Mouse (Mus musculus) liver, adult 2 months (tissue): ENCODE results near the gene Btg2. TPM values are rescaled to one million over a fixed set of nuclear protein-coding genes. Genes with fewer than 3 reads are reported as not detected.

Experiments
- DNase-seq: peaks from one replicate; pipeline ENCODE4 v3.0.0-alpha.2; 2011; ENCODE audit warnings: low read depth, low spot score; ENCODE audit errors: extremely low read depth
- H3K27ac ChIP-seq: fragments of 200-500 bp; replicated peaks from 2 replicates; pipeline ENCODE4 v1.5.1; 2012; ENCODE audit warnings: low read depth, mild to moderate bottlenecking, control low read depth, inconsistent platforms, low read length; ENCODE audit not compliant: insufficient read depth
- H3K27me3 ChIP-seq: fragments of 200-500 bp; 2 replicates; pipeline ENCODE4 v1.6.1; 2012; ENCODE audit warnings: mild to moderate bottlenecking, moderate library complexity, low read length, inconsistent platforms; ENCODE audit not compliant: control insufficient read depth, insufficient read depth
- H3K36me3 ChIP-seq: fragments of 200-500 bp; 2 replicates; pipeline ENCODE4 v1.6.1; 2012; ENCODE audit warnings: low read length, inconsistent platforms; ENCODE audit not compliant: control insufficient read depth, insufficient read depth
- H3K4me1 ChIP-seq: fragments of 200-500 bp; 2 replicates; pipeline ENCODE4 v1.6.1; 2011; ENCODE audit warnings: low read length; ENCODE audit not compliant: control insufficient read depth, insufficient read depth
- H3K4me3 ChIP-seq: fragments of 200-500 bp; 2 replicates; pipeline ENCODE4 v1.5.1; 2011; ENCODE audit warnings: low read depth, mild to moderate bottlenecking, control low read depth, low read length, moderate library complexity; ENCODE audit not compliant: insufficient read depth
- H3K79me2 ChIP-seq: fragments of 200-500 bp; 2 replicates; pipeline ENCODE4 v1.6.1; 2012; ENCODE audit warnings: inconsistent platforms, mild to moderate bottlenecking, low read length, moderate library complexity; ENCODE audit not compliant: control insufficient read depth, insufficient read depth
- H3K9ac ChIP-seq: fragments of 200-500 bp; 2 replicates; pipeline ENCODE4 v1.6.1; 2012; ENCODE audit warnings: low read depth, mild to moderate bottlenecking, control low read depth, inconsistent platforms, low read length
- CTCF ChIP-seq: fragments of 200-500 bp; IDR thresholded peaks from 2 replicates; pipeline ENCODE4 v1.5.1; 2011; ENCODE audit warnings: low read depth, low read length, control low read depth
- POLR2A ChIP-seq: fragments of 200-500 bp; IDR thresholded peaks from 2 replicates; pipeline ENCODE4 v1.6.1; 2011; ENCODE audit warnings: low read length, control low read depth; ENCODE audit not compliant: insufficient read depth; ENCODE audit errors: extremely low read depth
- WGBS: fragments of 180-500 bp; shearing (Covaris S2); methylation state at CpG from one replicate; pipeline ENCODE4 v1.1.7; 2018; 5-methylcytosine and 5-hydroxymethylcytosine counted together
- polyA plus RNA-seq: library from polyadenylated mRNA; depleted of rRNA; stranded (reverse); fragments of >200 nt; gene quantifications from 2 replicates; pipeline ENCODE4 v1.2.3, GENCODE M21; 2012
- total RNA-seq: library from RNA; depleted of rRNA; stranded (reverse); fragments of >200 nt; gene quantifications from 2 replicates; pipeline ENCODE4 v1.2.3, GENCODE M21; 2014

Btg2 gene
- total and polyA plus RNA-seq, 2 experiments = 6.9 to 7.0 TPM

DNA sequence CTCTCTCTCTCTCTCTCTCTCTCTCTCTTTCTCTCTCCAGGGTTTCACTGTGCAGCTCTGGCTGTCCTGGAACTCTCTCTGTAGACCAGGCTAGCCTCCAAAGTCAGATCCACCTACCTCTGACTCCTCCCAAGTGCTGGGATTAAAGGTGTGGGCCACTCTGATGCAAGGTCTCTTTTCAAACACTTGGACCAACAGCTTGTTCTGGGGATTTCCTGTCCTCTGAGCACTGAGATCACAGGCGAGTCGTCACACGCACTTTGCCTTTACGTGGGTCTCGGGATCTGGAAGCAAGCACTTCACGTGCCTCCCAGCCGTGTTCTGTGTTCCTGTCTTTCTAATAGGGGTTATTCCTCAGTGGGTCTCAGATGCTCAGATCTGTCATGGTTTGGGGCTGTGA is 35.1 kb upstream of the Btg2 start:
- Histone ChIP-seq H3K79me2 (no peaks in the 10 kb centered on the region), H3K9ac (no peak overlapping the region)
- 77% methylated on average over 7 of the region's 7 CpGs for WGBS

DNA sequence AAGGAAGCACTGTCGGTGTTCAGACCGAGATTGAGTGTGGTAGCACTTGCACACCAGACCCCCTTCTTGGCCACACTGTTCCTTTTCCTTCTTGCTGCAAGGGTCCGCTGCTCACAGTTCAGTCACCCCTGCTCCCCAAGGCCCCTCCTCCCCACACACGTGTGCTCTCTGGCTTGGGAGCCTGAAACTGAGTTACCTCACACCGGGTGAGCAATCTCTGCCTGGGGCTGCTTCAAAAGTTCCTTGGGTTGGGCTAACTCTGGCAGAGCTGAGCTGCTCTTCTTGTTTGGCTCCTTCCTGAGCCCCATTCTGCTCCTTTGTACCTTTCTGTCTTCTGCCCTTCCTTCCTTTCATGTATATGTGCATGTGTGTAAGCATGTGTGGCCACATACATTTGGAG is 34.6 kb upstream of the Btg2 start:
- Histone ChIP-seq H3K4me3 (no peak overlapping the region), H3K27me3 (no peaks in the 10 kb centered on the region), H3K4me1 (no peaks in the 10 kb centered on the region), H3K9ac (no peak overlapping the region), H3K27ac (no peak overlapping the region), H3K79me2 (no peaks in the 10 kb centered on the region), H3K36me3 (no peaks in the 10 kb centered on the region)
- DNase-seq = no peak
- 63% methylated on average over 5 of the region's 5 CpGs for WGBS
- TF ChIP-seq CTCF = no peak
- no peak for TF ChIP-seq POLR2A

More for the DNA sequence above, 35.1 kb upstream of the Btg2 start:
- Histone ChIP-seq H3K27me3 (no peaks in the 10 kb centered on the region), H3K4me3 (no peak overlapping the region), H3K27ac (no peak overlapping the region), H3K4me1 (no peaks in the 10 kb centered on the region), H3K36me3 (no peaks in the 10 kb centered on the region)
- no peak for DNase-seq
- TF ChIP-seq CTCF = no peak

DNA sequence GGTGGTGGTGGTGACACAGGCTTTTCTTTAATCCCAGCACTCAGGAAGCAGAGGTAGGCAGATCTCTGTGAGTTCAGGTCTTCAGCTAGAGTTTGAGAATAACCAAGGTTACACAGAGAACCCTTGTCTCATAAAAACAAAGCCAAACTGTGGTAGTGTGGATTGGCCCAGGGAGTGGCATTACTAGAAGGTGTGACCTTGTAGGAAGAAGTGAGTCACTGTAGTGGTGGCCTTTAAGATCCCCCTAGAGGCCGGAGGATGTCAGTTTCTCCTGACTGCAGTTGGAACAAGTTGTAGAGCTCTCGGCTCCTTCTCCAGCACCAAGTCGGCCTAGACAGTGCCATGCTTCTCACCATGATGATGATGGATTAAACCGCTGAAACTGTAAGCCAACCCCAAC is 32.1 kb upstream of the Btg2 start, which contains the start of gene Chit1:
Chit1 (plus strand) TSS at position 264 of the 400 bp plus-strand sequence.
- TF ChIP-seq POLR2A = no peak
- no peak for TF ChIP-seq CTCF
- no peaks in the 10 kb centered on the region for H3K36me3 ChIP-seq
- H3K27ac ChIP-seq = no peak within 1 kb of the TSS
- H3K27me3 ChIP-seq = no peaks in the 10 kb centered on the region
- no peak for DNase-seq
- no peak within 1 kb of the TSS for H3K9ac ChIP-seq
- no peaks in the 10 kb centered on the region for H3K4me1 ChIP-seq
- H3K4me3 ChIP-seq = no peak within 1 kb of the TSS
- 82% methylated on average over 4 of the region's 4 CpGs for WGBS
- H3K79me2 ChIP-seq = no peaks in the 10 kb centered on the region

DNA sequence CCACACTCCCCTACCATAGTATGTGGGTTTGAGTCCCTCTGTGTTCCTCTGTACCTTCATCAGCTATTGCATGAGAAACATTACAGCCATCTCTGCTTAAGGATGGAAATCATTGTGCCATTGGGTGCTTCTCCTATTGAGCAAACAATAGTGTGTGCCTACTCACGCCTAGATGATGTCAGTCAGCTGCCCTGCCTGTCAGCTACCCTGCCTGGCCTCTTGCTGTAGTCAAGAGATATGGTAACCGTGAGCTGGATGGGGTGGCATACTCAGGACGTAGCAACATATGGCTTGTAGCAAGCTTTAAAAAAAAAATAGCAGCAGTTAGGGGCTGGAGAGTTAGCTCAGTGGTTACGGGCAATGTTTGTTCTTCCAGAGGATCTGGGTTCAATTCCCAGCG is 31.5 kb upstream of the Btg2 start:
- 80% methylated on average over 5 of the region's 5 CpGs for WGBS
- H3K4me3 ChIP-seq = no peak overlapping the region
- H3K27ac ChIP-seq = no peak overlapping the region
- no peaks in the 10 kb centered on the region for H3K27me3 ChIP-seq
- H3K79me2 ChIP-seq = no peaks in the 10 kb centered on the region
- no peak overlapping the region for H3K9ac ChIP-seq
- H3K36me3 ChIP-seq = no peaks in the 10 kb centered on the region
- H3K4me1 ChIP-seq = no peaks in the 10 kb centered on the region
- DNase-seq = no peak
- TF ChIP-seq POLR2A = no peak
- TF ChIP-seq CTCF = no peak

DNA sequence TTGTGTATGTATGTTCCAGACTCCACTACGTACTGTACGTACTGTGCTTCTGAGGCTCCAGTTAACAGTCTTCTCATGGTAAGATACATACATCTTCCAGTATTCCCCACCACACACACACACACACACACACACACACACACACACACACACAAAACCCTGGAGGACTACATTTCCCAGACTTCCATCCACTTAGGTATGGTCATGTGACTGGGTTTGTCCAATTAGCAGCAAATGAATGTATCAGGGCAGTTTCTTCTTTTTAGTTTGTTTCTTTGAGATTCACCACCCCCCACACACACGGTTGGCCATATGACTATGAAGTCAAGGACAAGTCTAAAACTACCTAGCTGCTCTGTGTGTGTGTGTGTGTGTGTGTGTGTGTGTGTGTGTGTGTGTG is 31.1 kb upstream of the Btg2 start:
- no peaks in the 10 kb centered on the region for H3K36me3 ChIP-seq
- no peaks in the 10 kb centered on the region for H3K4me1 ChIP-seq
- 84% methylated on average over 3 of the region's 3 CpGs for whole genome bisulfite sequencing
- H3K9ac ChIP-seq = no peak overlapping the region
- no peak for TF ChIP-seq CTCF
- TF ChIP-seq POLR2A = no peak
- DNase-seq = peak; percentile 33
- no peaks in the 10 kb centered on the region for H3K79me2 ChIP-seq
- H3K27ac ChIP-seq = no peak overlapping the region
- H3K27me3 ChIP-seq = no peaks in the 10 kb centered on the region
- no peak overlapping the region for H3K4me3 ChIP-seq

DNA sequence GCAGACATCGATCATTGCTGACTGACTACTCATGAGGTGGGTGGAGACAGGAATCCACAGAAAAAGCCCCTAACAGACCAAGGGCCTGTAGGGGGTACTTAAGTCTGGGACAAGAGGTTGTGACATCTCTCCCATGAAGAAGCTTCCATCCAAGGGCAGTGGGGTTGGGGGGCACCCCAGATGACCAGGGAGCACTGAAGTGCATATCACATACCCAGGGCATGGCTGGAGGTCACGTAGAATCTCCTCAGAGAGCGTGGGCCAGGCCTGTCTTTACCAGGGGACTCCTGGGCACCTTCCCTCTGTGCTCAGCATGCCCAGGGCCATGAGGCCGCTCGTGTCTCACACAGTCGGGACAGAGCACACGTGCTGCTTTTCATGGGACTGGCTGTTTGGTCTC is 28.9 kb upstream of the Btg2 start:
- 89% methylated on average over 7 of the region's 7 CpGs for WGBS
- no peak for DNase-seq
- Histone ChIP-seq H3K4me3 (no peak overlapping the region), H3K79me2 (no peaks in the 10 kb centered on the region), H3K27ac (no peak overlapping the region), H3K9ac (no peak overlapping the region), H3K36me3 (no peaks in the 10 kb centered on the region), H3K4me1 (no peaks in the 10 kb centered on the region), H3K27me3 (no peaks in the 10 kb centered on the region)
- TF ChIP-seq POLR2A (no peak), CTCF (no peak)
